Mouse (Mus musculus) embryonic fibroblast, embryonic 13.5 days (primary cell): ENCODE measurements around the gene Kansl2.

Experiments used
- CTCF ChIP-seq: IDR thresholded peaks from 2 replicates; pipeline ENCODE4 v1.5.1; 2011; ENCODE audit warnings: mild to moderate bottlenecking, control low read depth, low read length, moderate library complexity, borderline replicate concordance; ENCODE audit not compliant: insufficient read depth
- POLR2A ChIP-seq: IDR thresholded peaks from 2 replicates; pipeline ENCODE4 v1.6.1; 2011; ENCODE audit warnings: low read depth, mild to moderate bottlenecking, control low read depth, low read length, moderate library complexity

- TF ChIP-seq CTCF (no peak), POLR2A (no peak)
Measured at GRCm38 (mm10) chr15:98552758-98553157, 18.7 kb upstream of the Kansl2 start.
